Mouse (Mus musculus) neural tube, embryonic 14.5 days (tissue): ENCODE data around the gene Vmn1r189. TPM values are rescaled to one million over a fixed set of nuclear protein-coding genes. Genes with fewer than 3 reads are reported as not detected.

ENCODE experiments used
- microRNA-seq: library from miRNA; unstranded; fragments of <30 nt; microRNA quantifications from one replicate; pipeline ENCODE4, GENCODE M21; 2016
- polyA plus RNA-seq: library from polyadenylated mRNA; unstranded; fragments of >200 nt; fragmentation: Nextera tagmentation; extraction: Ambion mirVana; gene quantifications from 2 replicates; pipeline ENCODE4 v1.2.1, GENCODE M21; 2014

Vmn1r189 gene
- polyA plus RNA-seq, 1 experiment from 2014 or later: not detected

Small RNA genes within 50 kb of the gene (microRNA-seq; reads per million reads assigned to microRNA genes)
- gene Gm26300: not detected

Other genes with a start within 250 kb of the Vmn1r189 start
- gene Zfp184, start 160.7 kb downstream of the Vmn1r189 start, polyA plus RNA-seq: 16.4 and 17.1 TPM in 2 replicates
- gene Pom121l2, start 124.6 kb downstream of the Vmn1r189 start, polyA plus RNA-seq: not detected in 2 replicates
- not detected in 2 replicates for gene Prss16, start 96.1 kb downstream of the Vmn1r189 start, polyA plus RNA-seq
- not detected in 2 replicates for gene Hist1h2ah, start 70.3 kb downstream of the Vmn1r189 start, polyA plus RNA-seq
- gene Hist1h2bk, start 70.0 kb downstream of the Vmn1r189 start, polyA plus RNA-seq: 0.98 TPM in 1 of 2 replicates, not detected in the other
- gene Hist1h4i, start 64.5 kb downstream of the Vmn1r189 start, polyA plus RNA-seq: 5.7 and 5.8 TPM in 2 replicates
- gene Hist1h2ag, start 62.9 kb downstream of the Vmn1r189 start, polyA plus RNA-seq: 2.9 and 3.8 TPM in 2 replicates
- gene Hist1h2bj, start 62.6 kb downstream of the Vmn1r189 start, polyA plus RNA-seq: 1.4 and 1.9 TPM in 2 replicates
- gene Vmn1r188, start 21.4 kb downstream of the Vmn1r189 start, polyA plus RNA-seq: not detected in 2 replicates
- gene Vmn1r191, start 78.1 kb upstream of the Vmn1r189 start, polyA plus RNA-seq: not detected in 2 replicates
- not detected in 2 replicates for gene Vmn1r192, start 85.3 kb upstream of the Vmn1r189 start, polyA plus RNA-seq
- 0.15 TPM in 1 of 2 replicates, not detected in the other for gene Vmn1r193, start 117.3 kb upstream of the Vmn1r189 start, polyA plus RNA-seq
- not detected in 2 replicates for gene Vmn1r194, start 138.4 kb upstream of the Vmn1r189 start, polyA plus RNA-seq
- not detected in 2 replicates for gene Vmn1r195, start 164.7 kb upstream of the Vmn1r189 start, polyA plus RNA-seq
- not detected in 2 replicates for gene Vmn1r196, start 184.1 kb upstream of the Vmn1r189 start, polyA plus RNA-seq
- not detected in 2 replicates for gene Vmn1r197, start 218.8 kb upstream of the Vmn1r189 start, polyA plus RNA-seq
- not detected in 2 replicates for gene Vmn1r198, start 244.5 kb upstream of the Vmn1r189 start, polyA plus RNA-seq